Mouse (Mus musculus) cortical plate, adult 2 months (tissue): ENCODE measurements around the gene Rgs6.

Experiments
- CTCF ChIP-seq: fragments of 200-500 bp; IDR thresholded peaks from 2 replicates; pipeline ENCODE4 v1.5.1; 2011; ENCODE audit warnings: mild to moderate bottlenecking, control low read depth, low read length; ENCODE audit not compliant: insufficient read depth; ENCODE audit errors: extremely low read depth
- POLR2A ChIP-seq: fragments of 200-500 bp; IDR thresholded peaks from 2 replicates; pipeline ENCODE4 v1.6.1; 2011; ENCODE audit warnings: mild to moderate bottlenecking, low read length, control low read depth; ENCODE audit not compliant: insufficient read depth; ENCODE audit errors: extremely low read depth

- TF ChIP-seq POLR2A = no peak
- no peak for TF ChIP-seq CTCF
Observed at GRCm38 (mm10) chr12:82961111-82961510, 373.0 kb downstream of the Rgs6 start.
